In genomic region chr3:20082161-20082560, GRCm38 (mm10) we compare ENCODE assay signal across 28 mouse cellular contexts. TPM values are rescaled to one million over a fixed set of nuclear protein-coding genes. Genes with fewer than 3 reads are reported as not detected.
DNase-seq lines count a peak whose midpoint lies in the region; ATAC-seq lines count a peak whose summit lies in the region.
"Had no signal": no experiment of that assay in that cellular context is flagged by ENCODE, and none has a peak within 500 bp of the region (broad histone marks: within the 10 kb centered on the region; RNA-seq: fewer than 3 reads in every experiment).

No protein-coding gene starts in this region.

- DNase-seq in heart, adult 11 months: peak; percentile 89
- no peak for DNase-seq in heart, postnatal 25 days (ENCODE audit: low spot score)
- peak; percentile 92 for DNase-seq in heart, embryonic 10.5 days (ENCODE audit: low spot score)
- DNase-seq in heart, postnatal 36 days: peak; percentile 25 to 43
- DNase-seq in kidney, postnatal 36 days: no peak
- DNase-seq in spleen, adult 18-20 months: no peak
- DNase-seq in cerebellum, adult 9-11 months: no peak
- DNase-seq: adrenal gland, postnatal 10 days; cerebellum, adult 11 months; cerebellum, adult 9-10 months; gastrocnemius, postnatal 25 days; kidney, adult 11 months; kidney, postnatal 4 days; liver; lung, adult 2 months; lung, postnatal 14 days; thymus, adult 18-20 months; thymus, postnatal 4 days had no signal

- WGBS in heart, embryonic 10.5 days: 22% methylated on average over 3 of the region's 3 CpGs
- 28% methylated on average over 3 of the region's 3 CpGs for WGBS in heart, embryonic 15.5 days

- no peak overlapping the region for H3K9ac ChIP-seq in heart, embryonic 15.5 days
- H3K9ac ChIP-seq: hindbrain, embryonic 15.5 days; liver, embryonic 14.5 days; midbrain, embryonic 15.5 days had no signal

- H3K36me3 ChIP-seq in heart, embryonic 10.5 days: peaks cover 27% of the 10 kb centered on the region; the same call in 1 of the 2 replicates
- peaks cover 6% of the 10 kb centered on the region; the same call in 1 of the 2 replicates for H3K36me3 ChIP-seq in heart, embryonic 15.5 days

- H3K4me1 ChIP-seq in heart, embryonic 10.5 days: peaks cover 15% of the 10 kb centered on the region
- peaks cover 8% of the 10 kb centered on the region; the same call in 1 of the 2 replicates for H3K4me1 ChIP-seq in heart, embryonic 15.5 days (replicated peaks)
- H3K4me1 ChIP-seq: hindbrain, embryonic 15.5 days; midbrain, embryonic 10.5 days; midbrain, embryonic 15.5 days had no signal

- intact Hi-C loops in heart, postnatal 25 days (cut with DNase I): no loop called here
- intact Hi-C loops in heart, postnatal 36 days (cut with DNase I): loop anchor here (5.0 kb wide), 1 partner anchor 115 kb away; no protein-coding TSS in a partner anchor

- H3K27me3 ChIP-seq in heart, embryonic 10.5 days (ENCODE audit: insufficient read depth, poor library complexity, severe bottlenecking): no peaks in the 10 kb centered on the region
- H3K27me3 ChIP-seq in heart, embryonic 15.5 days: no peaks in the 10 kb centered on the region
- H3K27me3 ChIP-seq: hindbrain, embryonic 15.5 days; midbrain, embryonic 15.5 days; Patski had no signal

- no peak overlapping the region for H3K4me3 ChIP-seq in heart, embryonic 10.5 days
- H3K4me3 ChIP-seq in heart, embryonic 15.5 days: no peak overlapping the region
- H3K4me3 ChIP-seq: erythroblast, embryonic 14.5 days; hindbrain, embryonic 15.5 days; midbrain, embryonic 10.5 days; midbrain, embryonic 15.5 days had no signal

- H3K4me2 ChIP-seq in heart, embryonic 15.5 days: peak overlapping the region; percentile 31; the same call in 1 of the 2 replicates
- H3K4me2 ChIP-seq: hindbrain, embryonic 15.5 days; midbrain, embryonic 15.5 days had no signal

- ATAC-seq in heart, embryonic 15.5 days (replicated peaks; ENCODE audit: insufficient number of reproducible peaks, insufficient read depth, low FRiP score, low read depth): peak; percentile 95
- ATAC-seq: forebrain, embryonic 16.5 days; inflammation-experienced regulatory T-cells, adult 6 months; midbrain, embryonic 15.5 days; Patski had no signal

- peak overlapping the region; percentile 88 for H3K27ac ChIP-seq in heart, embryonic 10.5 days
- peak overlapping the region; percentile 90 for H3K27ac ChIP-seq in heart, embryonic 15.5 days
- H3K27ac ChIP-seq: hindbrain, embryonic 15.5 days; liver, embryonic 14.5 days; midbrain, embryonic 10.5 days; midbrain, embryonic 15.5 days; stomach, postnatal 0 days had no signal

- no peaks in the 10 kb centered on the region for H3K9me3 ChIP-seq in heart, embryonic 10.5 days
- H3K9me3 ChIP-seq in heart, embryonic 15.5 days (replicated peaks): no peaks in the 10 kb centered on the region
- H3K9me3 ChIP-seq: hindbrain, embryonic 15.5 days; midbrain, embryonic 10.5 days; midbrain, embryonic 15.5 days had no signal

RNA-seq across cellular contexts. Expression of gene Hltf, which starts 24.6 kb away (rescaled TPM):
- 10 to 100 TPM; 10.9 to 14.0 TPM for total RNA-seq in heart, postnatal 25 days (2021)
- 15.7 and 19.7 TPM in 2 replicates for polyA plus RNA-seq in heart, embryonic 10.5 days (2016; fragmentation: Nextera tagmentation; extraction: Ambion mirVana)
- 14.0 and 14.4 TPM in 2 replicates for polyA plus RNA-seq in heart, embryonic 15.5 days (2015; fragmentation: Nextera tagmentation; extraction: Ambion mirVana)
- 10 to 100 TPM; 13.5 to 14.7 TPM for total RNA-seq in heart, postnatal 36 days (2021)

RNA-seq across cellular contexts. Expression of gene Hps3, which starts 47.0 kb away (rescaled TPM):
- total RNA-seq in heart, postnatal 25 days (2021): 1 to 10 TPM; 7.3 to 8.2 TPM
- polyA plus RNA-seq in heart, embryonic 10.5 days (2016; fragmentation: Nextera tagmentation; extraction: Ambion mirVana): 9.2 and 11.4 TPM in 2 replicates
- 9.1 and 10.8 TPM in 2 replicates for polyA plus RNA-seq in heart, embryonic 15.5 days (2015; fragmentation: Nextera tagmentation; extraction: Ambion mirVana)
- 1 to 10 TPM; 7.6 to 8.7 TPM for total RNA-seq in heart, postnatal 36 days (2021)

Comparison
In these comparisons a context has a peak if more than half of its experiments do, and no peak if none do; other contexts are left out.
1. DNase-seq: peak in heart, adult 11 months (single experiment), heart, embryonic 10.5 days (single experiment) and heart, postnatal 36 days (2 of 2); none in heart, postnatal 25 days (single experiment), kidney, postnatal 36 days (0 of 2), spleen, adult 18-20 months (0 of 2) and cerebellum, adult 9-11 months (single experiment).